Mouse (Mus musculus) heart, adult 2 months (tissue): ENCODE measurements around the gene Manba.

Experiments
- CTCF ChIP-seq: fragments of 200-600 bp; IDR thresholded peaks from 2 replicates; pipeline ENCODE4 v1.8.1; 2022; ENCODE audit warnings: antibody characterized with exemption, mild to moderate bottlenecking, moderate library complexity
- POLR2A ChIP-seq: fragments of 200-500 bp; IDR thresholded peaks from 2 replicates; pipeline ENCODE4 v1.6.1; 2011; ENCODE audit warnings: mild to moderate bottlenecking, low read depth, low read length, control low read depth; ENCODE audit not compliant: insufficient read depth

GRCm38 (mm10) chr3:135458981-135459380, 26.4 kb upstream of the Manba start:
- TF ChIP-seq POLR2A = no peak
- TF ChIP-seq CTCF = no peak
